Mouse (Mus musculus) C2C12 (cell line): ENCODE measurements around the gene Rhof.

Experiments used
- CEBPB ChIP-seq: IDR thresholded peaks from one replicate; pipeline ENCODE4 v1.6.1; 2011; ENCODE audit warnings: low read depth, mild to moderate bottlenecking, control low read depth, moderate library complexity
- CTCF ChIP-seq: IDR thresholded peaks from one replicate; pipeline ENCODE4 v1.5.1; 2011; ENCODE audit not compliant: control insufficient read depth, insufficient read depth, insufficient read length
- FOSL1 ChIP-seq: IDR thresholded peaks from one replicate; pipeline ENCODE4 v1.8.0; 2011; ENCODE audit warnings: mild to moderate bottlenecking, low read length; ENCODE audit not compliant: poor library complexity, insufficient read depth, severe bottlenecking
- MAX ChIP-seq: IDR thresholded peaks from one replicate; pipeline ENCODE4 v1.6.1; 2011; ENCODE audit warnings: mild to moderate bottlenecking, control low read depth
- MYOD1 ChIP-seq: IDR thresholded peaks from one replicate; pipeline ENCODE4 v1.6.1; 2011; ENCODE audit warnings: low read depth; ENCODE audit not compliant: control insufficient read depth, insufficient read length
- MYOG ChIP-seq: IDR thresholded peaks from one replicate; pipeline ENCODE4 v1.6.1; 2011; ENCODE audit not compliant: control insufficient read depth, insufficient read length; ENCODE audit errors: extremely low read depth
- USF1 ChIP-seq: IDR thresholded peaks from one replicate; pipeline ENCODE4 v1.6.1; 2011; ENCODE audit warnings: low read depth, mild to moderate bottlenecking, control low read depth, moderate library complexity

DNA sequence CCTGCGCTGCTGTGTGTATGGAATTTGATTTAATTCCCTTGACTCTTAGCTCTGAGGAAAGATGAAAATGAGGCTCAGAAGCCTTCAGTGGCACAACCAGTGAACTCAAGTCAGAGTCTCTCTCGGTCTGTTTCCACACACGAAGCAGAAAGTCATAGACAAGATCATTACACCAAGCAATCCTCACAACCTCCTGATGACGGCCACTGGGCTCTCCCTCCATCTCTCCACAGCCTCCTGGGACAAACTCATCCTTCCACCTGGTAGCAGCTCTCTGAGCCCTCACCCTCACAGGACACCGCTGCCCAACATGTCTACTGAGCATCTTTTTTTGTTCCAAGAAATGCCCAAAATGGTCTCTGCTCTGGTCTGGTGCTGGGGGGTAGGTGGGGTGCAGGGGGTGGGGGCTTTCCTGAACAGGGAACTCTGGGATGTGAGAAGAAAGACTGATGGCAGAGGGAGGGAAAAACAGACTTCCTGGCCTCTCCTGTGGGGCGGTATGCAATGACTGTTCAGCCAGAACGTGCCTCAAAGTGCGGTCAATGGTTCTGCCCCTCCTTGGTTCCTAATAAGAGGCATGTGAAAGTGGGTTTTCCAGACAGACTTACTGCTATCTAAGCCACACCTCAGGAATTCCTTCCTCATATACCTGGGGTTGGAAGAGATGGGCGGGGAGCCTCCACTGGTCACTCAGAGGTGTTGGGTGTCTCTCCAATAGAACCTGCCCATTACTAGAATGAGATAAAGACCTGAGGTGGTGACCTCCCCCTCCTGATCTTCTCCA is 2.3 kb downstream of the Rhof start:
- TF ChIP-seq USF1 = no peak
- no peak for TF ChIP-seq CTCF
- no peak for TF ChIP-seq MYOD1
- TF ChIP-seq FOSL1 = no peak
- no peak for TF ChIP-seq MAX
- no peak for TF ChIP-seq CEBPB
- TF ChIP-seq MYOG = no peak
